Mouse (Mus musculus): ENCODE results near the gene Lce1f.

The Lce1f gene

DNA sequence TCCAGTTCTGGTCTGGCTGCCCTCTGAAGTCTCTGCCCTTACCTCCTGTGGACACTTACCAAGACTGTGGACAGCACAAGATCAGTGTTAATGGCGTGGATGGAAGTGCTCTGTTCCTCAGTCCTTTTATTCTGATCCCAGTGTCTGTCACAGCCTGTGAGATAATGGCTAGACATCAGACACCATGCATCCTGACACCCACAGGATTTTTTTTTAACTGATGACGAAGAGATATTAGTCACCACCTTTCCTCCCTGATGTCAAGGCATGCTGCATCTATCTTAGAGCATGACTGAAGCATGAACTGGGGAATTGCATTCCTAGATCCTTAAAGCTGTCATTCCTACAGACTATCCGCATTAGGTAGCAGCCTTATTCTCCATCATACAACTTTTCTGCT lies at the start of gene Lce1f:
Gene Lce1f, minus strand, starts transcription at position 101 of the 400 bp plus-strand sequence.
- no peak for DNase-seq

DNA sequence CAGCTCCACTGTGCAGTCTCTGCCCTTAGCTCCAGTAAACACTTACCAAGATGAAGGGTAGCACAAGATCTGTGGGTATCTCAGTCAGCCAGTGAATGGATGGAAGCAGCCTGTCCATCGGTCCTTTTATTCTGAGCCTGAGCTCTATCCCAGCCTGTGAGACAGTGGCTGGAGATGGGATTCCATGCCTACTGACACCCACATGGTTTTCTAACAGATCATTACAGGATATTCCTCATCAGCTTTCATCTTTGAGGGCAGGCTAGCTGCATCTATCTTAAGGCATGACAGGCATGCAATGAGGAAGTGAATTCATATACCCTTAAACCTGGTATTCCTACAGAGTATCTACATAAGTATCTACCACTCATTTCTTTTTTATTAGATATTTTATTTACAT lies 44.8 kb upstream of the Lce1f start, which contains the start of gene Lce1h:
Gene Lce1h, minus strand, starts transcription at position 101 of the 400 bp plus-strand sequence.
- DNase-seq: no peak

DNA sequence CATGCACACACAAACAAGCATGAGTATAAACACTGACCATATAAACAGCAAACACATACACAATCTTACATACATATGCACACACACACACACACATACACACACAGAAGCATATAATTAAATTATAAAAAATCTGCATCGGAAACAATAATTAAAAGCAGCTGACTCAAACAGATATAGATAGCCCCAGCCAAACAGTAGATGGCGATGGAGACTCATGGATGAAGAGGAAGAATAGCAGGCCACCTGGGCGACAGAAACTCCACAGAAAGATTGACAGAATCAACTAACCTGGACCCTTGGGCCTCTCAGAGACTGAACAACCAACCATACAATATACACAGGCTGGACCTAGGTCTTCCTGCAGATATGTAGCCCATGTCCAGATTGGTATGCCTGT lies 33.0 kb upstream of the Lce1f start:
- no peak for DNase-seq

DNA sequence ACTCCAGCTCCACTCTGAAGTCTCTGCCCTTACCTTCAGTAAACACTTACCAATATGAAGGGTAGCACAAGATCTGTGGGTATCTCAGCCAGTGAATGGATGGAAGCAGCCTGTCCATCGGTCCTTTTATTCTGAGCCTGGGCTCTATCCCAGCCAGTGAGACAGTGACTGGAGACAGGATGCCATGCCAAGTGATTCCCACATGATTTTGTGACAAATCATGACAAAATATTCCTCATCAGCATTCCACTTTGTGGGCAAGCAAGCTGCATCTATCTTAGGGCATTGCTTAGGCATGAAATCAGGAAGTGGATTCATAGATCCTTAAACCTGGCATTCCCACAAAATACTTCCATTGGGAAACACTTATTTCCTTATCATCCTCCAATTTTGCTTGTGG lies 32.1 kb upstream of the Lce1f start, which contains the start of gene Lce1g:
Gene Lce1g, minus strand, starts transcription at position 101 of the 400 bp plus-strand sequence.
- DNase-seq: no peak

DNA sequence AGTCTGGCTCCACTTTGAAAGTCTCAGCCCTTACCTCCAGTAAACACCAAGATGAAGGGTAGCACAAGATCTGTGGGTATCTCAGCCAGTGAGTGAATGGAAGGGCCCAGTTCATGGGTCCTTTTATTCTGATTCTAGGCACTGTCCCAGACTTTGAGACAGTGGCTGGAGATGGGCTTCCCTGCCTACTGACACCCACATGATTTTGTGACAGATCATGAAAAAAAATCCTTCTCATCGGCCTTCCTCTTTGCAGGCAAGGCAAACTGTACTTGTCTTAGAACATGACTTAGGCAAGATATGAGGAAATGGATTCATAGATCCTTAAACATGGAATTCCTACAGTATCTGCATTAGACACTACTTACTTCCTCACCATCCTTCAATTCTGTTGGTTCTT lies 18.8 kb upstream of the Lce1f start, which contains the start of gene Gm38119:
Gene Gm38119, minus strand, starts transcription at position 101 of the 400 bp plus-strand sequence.
- DNase-seq: no peak

DNA sequence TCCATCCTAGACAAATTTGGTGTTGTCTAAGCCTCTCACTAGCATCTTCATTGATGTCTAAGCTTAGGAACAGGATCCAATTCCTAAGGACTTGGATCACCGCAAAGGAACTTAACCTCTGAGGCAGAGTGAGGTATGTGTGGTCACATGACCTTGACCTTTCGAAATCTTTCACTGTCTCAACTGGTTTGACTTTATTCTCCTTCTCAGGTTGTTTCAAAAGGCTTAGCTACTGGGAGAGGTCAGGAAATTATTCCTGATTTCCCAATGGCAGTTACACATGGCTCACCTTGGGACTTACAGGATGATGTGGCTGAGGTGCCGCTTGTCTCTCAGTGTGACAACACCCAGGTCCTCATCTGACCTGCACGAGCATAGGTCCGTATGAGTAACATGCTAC lies 2.5 kb upstream of the Lce1f start:
- no peak for DNase-seq

DNA sequence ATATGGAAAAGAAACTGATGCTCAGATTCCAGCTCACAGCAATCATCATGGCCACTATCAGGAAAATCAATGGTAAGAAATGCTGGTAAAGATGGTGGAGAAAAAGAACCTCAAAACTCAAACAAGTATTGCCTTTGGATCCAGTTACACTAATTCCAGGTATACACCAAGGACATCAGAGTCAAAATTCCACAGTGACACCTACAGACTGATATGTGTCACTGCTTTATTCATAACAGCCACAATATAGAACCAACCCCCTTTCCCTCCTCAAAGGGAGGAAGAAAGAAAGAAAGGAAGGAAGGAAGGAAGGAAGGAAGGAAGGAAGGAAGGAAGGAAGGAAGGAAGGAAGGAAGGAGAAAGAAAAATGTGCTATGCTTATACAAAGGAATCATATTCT lies 5.0 kb downstream of the Lce1f start:
- no peak for DNase-seq

DNA sequence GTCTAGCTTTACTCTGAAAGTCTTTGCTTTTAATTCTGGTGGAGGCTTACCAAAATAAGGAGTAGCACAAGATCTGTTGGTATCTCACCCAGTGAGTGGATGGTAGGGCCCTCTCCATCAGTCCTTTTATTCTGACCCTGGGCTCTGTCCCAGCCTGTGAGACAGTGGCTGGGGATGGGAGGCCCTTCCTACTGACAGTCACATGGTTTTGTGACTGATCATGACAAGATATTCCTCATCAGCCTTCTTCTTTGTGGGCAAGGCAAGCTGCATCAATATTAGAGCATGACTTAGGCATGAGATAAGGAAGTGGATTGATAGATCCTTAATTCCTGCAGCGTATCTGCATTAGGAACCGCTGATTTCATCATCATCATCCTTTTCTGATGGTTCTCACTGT lies 11.2 kb downstream of the Lce1f start, which contains the start of gene Lce1e:
Gene Lce1e, minus strand, starts transcription at position 101 of the 400 bp plus-strand sequence.
- no peak for DNase-seq

DNA sequence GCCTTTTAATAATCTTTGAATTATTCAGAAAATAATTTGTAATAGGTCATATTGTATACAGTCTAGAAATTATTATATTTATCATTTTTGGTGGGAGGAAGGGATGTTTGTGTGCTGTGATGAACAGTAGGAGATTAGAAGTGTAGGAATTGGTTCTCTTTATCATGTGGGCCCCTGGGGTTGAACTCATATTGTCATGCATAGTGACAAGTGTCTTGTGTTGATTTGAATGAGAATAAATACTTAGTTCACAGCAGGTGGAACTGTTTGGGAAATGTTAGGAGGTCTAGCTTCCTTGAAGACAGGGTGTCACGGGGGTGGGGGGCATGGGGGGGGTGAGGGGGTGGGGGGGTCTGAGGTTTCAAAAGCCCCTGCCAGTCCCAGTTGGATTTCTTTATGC lies 25.5 kb downstream of the Lce1f start:
- DNase-seq: no peak

DNA sequence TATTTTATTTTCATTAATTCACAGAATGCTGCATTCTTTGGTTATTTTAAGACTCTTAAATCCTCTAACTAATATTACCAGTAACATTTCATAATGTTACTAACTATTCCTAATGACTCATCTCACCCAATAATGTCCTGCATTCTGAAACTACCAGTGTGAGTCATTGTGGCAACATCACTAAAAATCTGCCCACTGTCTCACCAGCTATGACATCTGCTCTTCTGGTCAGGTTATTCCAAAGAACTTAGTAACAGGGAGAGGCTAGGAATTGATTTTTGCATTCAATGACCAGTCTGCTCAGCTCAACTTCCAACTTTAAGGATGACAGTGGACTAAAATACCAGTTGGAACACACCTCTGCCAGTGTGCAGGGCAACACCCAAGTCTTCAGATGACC lies 28.5 kb downstream of the Lce1f start:
- DNase-seq: no peak

DNA sequence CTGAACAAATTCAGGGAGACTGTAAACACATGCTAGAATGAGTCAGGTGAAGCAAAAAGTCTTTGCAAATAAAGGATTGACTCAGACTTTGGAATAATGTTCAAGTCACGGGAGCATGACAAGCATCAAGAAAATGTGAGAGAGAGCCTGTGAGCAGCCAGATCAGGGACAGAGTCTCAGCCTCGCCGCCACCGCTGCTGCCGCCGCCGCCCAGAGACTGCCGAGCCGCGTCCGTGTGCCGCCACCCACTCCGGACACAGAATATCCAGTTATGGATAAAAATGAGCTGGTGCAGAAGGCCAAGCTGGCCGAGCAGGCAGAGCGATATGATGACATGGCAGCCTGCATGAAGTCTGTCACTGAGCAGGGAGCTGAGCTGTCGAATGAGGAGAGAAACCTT lies 31.0 kb downstream of the Lce1f start:
- peak; percentile 30 for DNase-seq

DNA sequence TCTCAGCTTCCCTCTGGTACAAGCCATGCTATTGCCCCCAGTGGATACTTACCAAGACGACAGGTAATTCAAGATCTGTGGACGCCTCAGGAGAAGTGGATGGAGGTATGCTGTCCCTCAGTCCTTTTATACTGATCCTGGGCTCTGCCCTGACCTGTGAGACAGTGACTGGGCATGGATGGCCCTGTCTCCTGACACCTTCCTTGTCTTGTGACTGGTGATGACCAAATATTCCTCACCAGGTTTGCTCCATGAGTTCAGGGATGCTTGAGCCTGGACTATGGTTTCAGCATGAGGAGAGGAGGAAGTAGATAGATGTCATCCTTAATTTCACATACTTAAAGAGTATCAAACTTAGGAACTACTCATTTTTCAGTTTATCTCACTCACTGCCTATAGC lies 33.0 kb downstream of the Lce1f start, which contains the start of gene Lce1d:
Gene Lce1d, minus strand, starts transcription at position 101 of the 400 bp plus-strand sequence.
- no peak for DNase-seq

DNA sequence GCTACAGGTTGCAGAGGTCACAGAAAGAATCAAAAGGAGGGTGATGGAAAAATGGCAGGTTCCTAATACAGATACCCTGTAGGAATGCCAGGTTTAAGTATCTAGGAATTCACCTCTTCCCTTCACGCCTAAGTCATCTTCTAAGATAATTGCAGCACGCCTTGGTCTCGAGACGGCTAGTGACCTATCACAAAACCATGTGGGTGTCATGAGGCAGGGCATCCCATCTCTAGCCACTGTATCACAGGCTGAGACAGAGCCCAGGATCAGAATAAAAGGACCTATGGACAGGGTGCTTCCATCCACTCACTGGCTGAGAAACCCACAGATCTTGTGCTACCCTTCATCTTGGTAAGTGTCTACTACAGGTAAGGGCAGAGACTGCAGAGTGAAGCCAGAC lies 41.2 kb downstream of the Lce1f start, which contains the start of gene Lce1c:
Gene Lce1c, plus strand, starts transcription at position 301 of the 400 bp plus-strand sequence.
- no peak for DNase-seq

DNA sequence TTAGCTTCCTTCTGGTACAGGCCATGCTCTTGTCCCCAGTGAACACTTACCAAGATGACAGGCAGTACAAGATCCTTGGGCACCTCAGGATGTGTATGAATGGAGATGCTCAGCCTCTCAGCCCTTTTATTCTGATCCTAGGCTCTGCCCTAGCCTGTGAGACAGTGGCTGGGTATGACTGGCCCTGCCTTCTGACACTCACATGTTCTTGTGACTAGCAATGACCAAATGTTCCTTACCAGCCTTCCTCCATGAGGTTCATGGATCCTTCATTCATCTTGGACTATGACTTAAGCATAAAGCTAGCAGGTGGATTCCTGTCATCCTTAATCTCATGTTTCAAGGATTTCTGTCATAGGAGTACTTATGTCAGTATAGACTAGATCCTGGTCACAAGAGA lies 49.9 kb downstream of the Lce1f start, which contains the start of gene Lce1a2:
Gene Lce1a2, minus strand, starts transcription at position 101 of the 400 bp plus-strand sequence.
- DNase-seq: no peak
